Mouse (Mus musculus) C2C12 (cell line): ENCODE results near the gene Chd1.

Experiments
- CTCF ChIP-seq: IDR thresholded peaks from one replicate; pipeline ENCODE4 v1.5.1; 2011; ENCODE audit not compliant: control insufficient read depth, insufficient read depth, insufficient read length
- USF1 ChIP-seq: IDR thresholded peaks from one replicate; pipeline ENCODE4 v1.6.1; 2011; ENCODE audit warnings: low read depth, mild to moderate bottlenecking, control low read depth, moderate library complexity

DNA sequence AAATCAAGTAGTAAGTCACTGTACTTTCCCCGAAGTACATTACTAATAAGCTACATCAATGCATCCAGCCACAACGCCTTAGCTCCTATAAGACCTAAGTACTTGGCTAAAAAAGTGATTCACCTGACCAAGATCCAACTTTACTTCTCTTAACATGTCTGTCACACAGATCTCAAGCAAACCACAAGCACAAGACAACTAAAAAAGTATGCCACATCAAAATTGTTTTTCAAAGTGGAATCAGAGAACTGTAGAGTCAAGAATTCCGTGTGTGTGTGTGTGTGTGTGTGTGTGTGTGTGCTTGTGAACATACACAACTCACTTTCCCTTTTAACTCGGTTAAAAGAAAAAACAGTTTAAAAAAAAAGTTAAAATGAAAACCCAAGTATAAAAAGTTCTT, 116.9 kb downstream of the Chd1 start:
- TF ChIP-seq CTCF: no peak
- TF ChIP-seq USF1: no peak
